Mouse (Mus musculus) macrophage (primary cell): ENCODE results near the gene Kcmf1. TPM values are rescaled to one million over a fixed set of nuclear protein-coding genes. Genes with fewer than 3 reads are reported as not detected.
"Not testable (repeated sequence)": the region's sequence is repeated elsewhere in the genome, so short reads cannot be mapped to it uniquely, and the experiment has no call there.

Experiments
- H3K27ac ChIP-seq: fragments of 350-480 bp; formaldehyde crosslinking; 2 replicates; pipeline ENCODE4 v1.9.0; 2021
- H3K36me3 ChIP-seq: fragments of 350-480 bp; formaldehyde crosslinking; 2 replicates; pipeline ENCODE4 v1.9.0; 2021; ENCODE audit errors: inconsistent target
- H3K4me3 ChIP-seq: fragments of 350-480 bp; formaldehyde crosslinking; 2 replicates; pipeline ENCODE4 v1.9.0; 2021; ENCODE audit errors: inconsistent target
- H3K79me2 ChIP-seq: fragments of 350-480 bp; formaldehyde crosslinking; 2 replicates; pipeline ENCODE4 v1.9.0; 2021; ENCODE audit errors: inconsistent target
- WGBS: methylation state at CpG from one replicate; pipeline ENCODE4 v1.1.7; 2026; ENCODE audit warnings: inconsistent platforms; ENCODE audit not compliant: missing documents; 5-methylcytosine and 5-hydroxymethylcytosine counted together
- polyA plus RNA-seq: library from polyadenylated mRNA; stranded (reverse); fragments of 250-400 nt; gene quantifications from 3 replicates; pipeline ENCODE4 v1.2.4, GENCODE M21; 2018; ENCODE audit warnings: inconsistent platforms

Kcmf1 gene
- polyA plus RNA-seq, 1 experiment from 2014 or later: 55.0 TPM

GRCm38 (mm10) chr6:72841986-72842502 lies 57.7 kb downstream of the Kcmf1 start:
- 94% methylated on average over 7 of the region's 7 CpGs for WGBS
- Histone ChIP-seq H3K27ac (no peak overlapping the region), H3K4me3 (no peak overlapping the region), H3K36me3 (peaks cover 45% of the 10 kb centered on the region), H3K79me2 (no peaks in the 10 kb centered on the region)

- H3K36me3 ChIP-seq: peaks cover 36% of the 10 kb centered on the region
- WGBS: 97% methylated on average over 13 of the region's 13 CpGs
- no peaks in the 10 kb centered on the region for H3K79me2 ChIP-seq
- no peak overlapping the region for H3K27ac ChIP-seq
- H3K4me3 ChIP-seq: no peak overlapping the region
Observed at GRCm38 (mm10) chr6:72840867-72841780, 58.7 kb downstream of the Kcmf1 start.

GRCm38 (mm10) chr6:72837756-72838155 lies 62.0 kb downstream of the Kcmf1 start:
- Histone ChIP-seq H3K79me2 (no peaks in the 10 kb centered on the region), H3K36me3 (peaks cover 13% of the 10 kb centered on the region), H3K4me3 (no peak overlapping the region), H3K27ac (no peak overlapping the region)
- WGBS: 98% methylated on average over 4 of the region's 4 CpGs

- Histone ChIP-seq H3K36me3 (no peaks in the 10 kb centered on the region), H3K79me2 (no peaks in the 10 kb centered on the region), H3K27ac (no peak overlapping the region), H3K4me3 (no peak overlapping the region)
- WGBS: 88% methylated on average over 4 of the region's 4 CpGs
Observed at GRCm38 (mm10) chr6:72834518-72834917, 65.3 kb downstream of the Kcmf1 start.

GRCm38 (mm10) chr6:72831858-72832257 lies 67.9 kb downstream of the Kcmf1 start:
- H3K36me3 ChIP-seq: no peaks in the 10 kb centered on the region
- no peak overlapping the region for H3K27ac ChIP-seq
- H3K4me3 ChIP-seq: no peak overlapping the region
- H3K79me2 ChIP-seq: no peaks in the 10 kb centered on the region
- 55% methylated on average over 3 of the region's 3 CpGs for WGBS

GRCm38 (mm10) chr6:72831276-72831675 lies 68.5 kb downstream of the Kcmf1 start:
- WGBS: 43% methylated on average over 3 of the region's 3 CpGs
- Histone ChIP-seq H3K4me3 (no peak overlapping the region), H3K36me3 (no peaks in the 10 kb centered on the region), H3K79me2 (no peaks in the 10 kb centered on the region), H3K27ac (no peak overlapping the region)

GRCm38 (mm10) chr6:72828857-72829256 lies 70.9 kb downstream of the Kcmf1 start:
- Histone ChIP-seq H3K27ac (no peak overlapping the region), H3K4me3 (no peak overlapping the region), H3K79me2 (no peaks in the 10 kb centered on the region), H3K36me3 (no peaks in the 10 kb centered on the region)
- WGBS: 93% methylated on average over 3 of the region's 3 CpGs

- not testable (repeated sequence) for H3K27ac ChIP-seq, H3K79me2 ChIP-seq, H3K4me3 ChIP-seq, H3K36me3 ChIP-seq
- WGBS: 35% methylated on average over 9 of the region's 9 CpGs
Observed at GRCm38 (mm10) chr6:72828037-72828436, 71.7 kb downstream of the Kcmf1 start.

- Histone ChIP-seq H3K36me3 (no peaks in the 10 kb centered on the region), H3K79me2 (no peaks in the 10 kb centered on the region), H3K4me3 (no peak overlapping the region), H3K27ac (no peak overlapping the region)
- 80% methylated on average over 9 of the region's 9 CpGs for WGBS
Observed at GRCm38 (mm10) chr6:72825762-72826161, 74.0 kb downstream of the Kcmf1 start.

- Histone ChIP-seq H3K4me3 (no peak overlapping the region), H3K79me2 (no peaks in the 10 kb centered on the region), H3K27ac (no peak overlapping the region), H3K36me3 (no peaks in the 10 kb centered on the region)
- WGBS: 27% methylated on average over 23 of the region's 26 CpGs
Observed at GRCm38 (mm10) chr6:72824971-72825737, 74.6 kb downstream of the Kcmf1 start.

GRCm38 (mm10) chr6:72813456-72813855 lies 86.3 kb downstream of the Kcmf1 start:
- no peak overlapping the region for H3K4me3 ChIP-seq
- H3K79me2 ChIP-seq: no peaks in the 10 kb centered on the region
- 94% methylated on average over 9 of the region's 9 CpGs for WGBS
- H3K36me3 ChIP-seq: no peaks in the 10 kb centered on the region
- H3K27ac ChIP-seq: no peak overlapping the region

GRCm38 (mm10) chr6:72810248-72810647 lies 89.5 kb downstream of the Kcmf1 start:
- Histone ChIP-seq H3K79me2 (no peaks in the 10 kb centered on the region), H3K27ac (no peak overlapping the region), H3K4me3 (no peak overlapping the region), H3K36me3 (no peaks in the 10 kb centered on the region)
- 10% methylated on average over 7 of the region's 7 CpGs for WGBS

- 30% methylated on average over 4 of the region's 4 CpGs for WGBS
- Histone ChIP-seq H3K36me3 (no peaks in the 10 kb centered on the region), H3K79me2 (no peaks in the 10 kb centered on the region), H3K4me3 (no peak overlapping the region), H3K27ac (no peak overlapping the region)
Observed at GRCm38 (mm10) chr6:72809522-72810149, 90.1 kb downstream of the Kcmf1 start.

GRCm38 (mm10) chr6:72808342-72808741 lies 91.4 kb downstream of the Kcmf1 start:
- H3K27ac ChIP-seq: no peak overlapping the region
- no peak overlapping the region for H3K4me3 ChIP-seq
- no peaks in the 10 kb centered on the region for H3K79me2 ChIP-seq
- H3K36me3 ChIP-seq: no peaks in the 10 kb centered on the region
- 89% methylated on average over 2 of the region's 3 CpGs for WGBS
